Mouse (Mus musculus) E14TG2a.4 (cell line): ENCODE measurements around the gene Tmtc4.

Source experiments
- CTCF ChIP-seq: conservative IDR thresholded peaks from 2 replicates; pipeline ENCODE4 v1.5.1; 2014; ENCODE audit warnings: low read length
- POU5F1 ChIP-seq: IDR thresholded peaks from 2 replicates; pipeline ENCODE4 v1.6.1; 2014; ENCODE audit warnings: low read length, borderline replicate concordance

DNA sequence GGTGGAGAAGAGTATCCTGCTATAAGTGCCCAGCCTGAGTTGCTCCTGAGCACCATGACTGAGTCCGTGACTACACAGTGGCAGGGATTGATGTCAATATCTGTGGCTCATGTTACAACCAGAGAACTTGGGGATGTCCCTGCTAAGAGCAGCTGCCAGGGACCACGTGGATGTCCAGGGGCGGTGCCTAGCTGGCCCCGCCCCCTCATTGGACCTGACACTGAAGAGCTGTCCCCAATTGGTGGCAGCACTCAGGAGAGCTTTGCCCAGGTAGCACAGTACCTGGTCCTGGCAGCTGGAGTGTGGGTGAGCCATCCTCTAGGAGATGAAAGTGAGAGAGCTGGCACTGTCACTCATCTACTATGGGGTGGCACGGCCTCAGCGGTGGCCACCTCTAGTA is 9.1 kb upstream of the Tmtc4 start:
- no peak for TF ChIP-seq CTCF
- TF ChIP-seq POU5F1: no peak
